Mouse (Mus musculus): ENCODE measurements around the gene Cacfd1. TPM values are rescaled to one million over a fixed set of nuclear protein-coding genes. Genes with fewer than 3 reads are reported as not detected.

The Cacfd1 gene
- polyA plus RNA-seq, 1 experiment, result not detected

DNA sequence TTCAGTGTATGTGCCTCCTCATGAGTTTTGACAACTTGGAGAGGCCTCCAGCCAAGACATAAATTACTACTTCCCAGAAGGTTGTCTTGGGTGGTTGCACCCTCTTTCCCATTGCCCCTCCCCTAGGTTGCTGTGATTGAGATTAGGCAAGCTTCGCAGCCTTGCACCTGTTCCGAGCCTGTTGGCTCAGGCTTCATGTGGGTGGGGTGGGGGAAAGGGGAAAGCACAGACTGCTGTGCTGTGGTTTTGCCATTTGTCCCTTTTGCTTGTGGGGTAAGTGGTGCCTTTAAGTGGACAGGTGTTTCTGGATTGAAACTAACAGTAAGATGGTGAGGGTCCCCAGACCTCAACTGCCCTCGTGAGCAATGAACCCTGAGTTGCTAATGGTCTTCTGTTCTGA is 26.3 kb downstream of the Cacfd1 start:
- TF ChIP-seq POLR2A (IDR thresholded peaks at IDR 0.05; ENCODE audit: insufficient read depth, low read depth, low read length), result no peak
- TF ChIP-seq CTCF (IDR thresholded peaks at IDR 0.05; ENCODE audit: insufficient read depth, low read depth, low read length), result no peak
- 63% methylated on average over 3 of the region's 3 CpGs for WGBS
- no peaks in the 10 kb centered on the region for H3K4me1 ChIP-seq (ENCODE audit: control insufficient read depth, insufficient read depth, low read length)

GRCm38 (mm10) chr2:27037008-27037407 is 27.3 kb downstream of the Cacfd1 start:
- TF ChIP-seq POLR2A (IDR thresholded peaks at IDR 0.05; ENCODE audit: insufficient read depth, low read depth, low read length) (no peak), CTCF (IDR thresholded peaks at IDR 0.05; ENCODE audit: insufficient read depth, low read depth, low read length) (no peak)
- no peak overlapping the region for H3K4me3 ChIP-seq (ENCODE audit: insufficient read depth, low read depth, low read length)
- 76% methylated on average over 4 of the region's 4 CpGs for WGBS
- no peak overlapping the region for H3K27ac ChIP-seq (ENCODE audit: insufficient read depth, low read depth, low read length)
- H3K4me1 ChIP-seq (ENCODE audit: control insufficient read depth, insufficient read depth, low read length), result no peaks in the 10 kb centered on the region

More for the DNA sequence above, 26.3 kb downstream of the Cacfd1 start:
- no peak overlapping the region for H3K27ac ChIP-seq (ENCODE audit: insufficient read depth, low read depth, low read length)
- H3K4me3 ChIP-seq (ENCODE audit: insufficient read depth, low read depth, low read length), result no peak overlapping the region

DNA sequence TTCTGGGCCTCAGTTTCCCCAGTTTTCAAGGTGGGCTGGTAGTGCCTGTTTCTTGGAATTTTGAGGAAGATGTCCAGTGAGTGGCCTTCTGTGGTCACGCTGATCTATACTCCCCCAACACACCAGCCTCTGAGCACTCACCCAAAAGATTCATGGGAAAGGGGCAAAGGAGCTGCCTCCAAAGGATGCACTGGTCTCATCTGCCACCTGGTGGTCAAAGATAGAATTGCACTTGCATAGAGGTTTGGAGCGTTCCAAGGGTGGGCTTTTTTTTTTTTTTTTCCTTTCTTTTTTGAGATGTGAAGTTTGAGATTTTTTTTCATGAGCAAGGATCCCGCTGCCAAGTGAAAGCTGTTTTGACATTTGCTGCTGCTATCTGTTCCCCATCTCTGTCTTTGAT is 28.9 kb downstream of the Cacfd1 start:
- no peaks in the 10 kb centered on the region; the same call in 1 of the 2 replicates for H3K4me1 ChIP-seq (ENCODE audit: control insufficient read depth, insufficient read depth, low read length)
- H3K27ac ChIP-seq (ENCODE audit: insufficient read depth, low read depth, low read length), result no peak overlapping the region
- TF ChIP-seq POLR2A (IDR thresholded peaks at IDR 0.05; ENCODE audit: insufficient read depth, low read depth, low read length) (no peak), CTCF (IDR thresholded peaks at IDR 0.05; ENCODE audit: insufficient read depth, low read depth, low read length) (peak; percentile 61)
- H3K4me3 ChIP-seq (ENCODE audit: insufficient read depth, low read depth, low read length), result no peak overlapping the region
- WGBS, result 0% methylated on average over 3 of the region's 3 CpGs

DNA sequence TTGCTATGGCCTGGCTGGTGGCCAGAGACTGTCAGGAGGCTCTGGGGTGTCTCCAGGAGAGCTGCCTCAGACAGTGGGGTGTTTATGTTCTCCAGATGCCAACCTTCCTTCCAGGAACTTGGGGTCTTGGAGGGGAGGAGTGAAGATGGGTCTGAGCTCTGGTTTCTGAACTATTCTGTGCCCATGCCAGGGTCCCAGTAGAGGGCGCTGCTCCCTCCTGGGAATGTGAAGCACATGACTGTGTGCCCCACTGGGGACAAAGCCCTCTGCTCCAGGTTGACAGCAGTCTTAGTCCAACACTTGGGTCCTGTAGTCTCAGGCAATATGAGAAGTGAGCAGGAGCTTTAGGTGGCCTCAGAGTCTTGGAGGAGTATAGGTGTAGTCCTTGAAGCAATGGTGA is 29.6 kb downstream of the Cacfd1 start:
- 0 out of 2 replicates have a peak, but pooled peaks have one; percentile 9 for TF ChIP-seq CTCF (IDR thresholded peaks at IDR 0.05; ENCODE audit: insufficient read depth, low read depth, low read length)
- no peak for TF ChIP-seq POLR2A (IDR thresholded peaks at IDR 0.05; ENCODE audit: insufficient read depth, low read depth, low read length)

DNA sequence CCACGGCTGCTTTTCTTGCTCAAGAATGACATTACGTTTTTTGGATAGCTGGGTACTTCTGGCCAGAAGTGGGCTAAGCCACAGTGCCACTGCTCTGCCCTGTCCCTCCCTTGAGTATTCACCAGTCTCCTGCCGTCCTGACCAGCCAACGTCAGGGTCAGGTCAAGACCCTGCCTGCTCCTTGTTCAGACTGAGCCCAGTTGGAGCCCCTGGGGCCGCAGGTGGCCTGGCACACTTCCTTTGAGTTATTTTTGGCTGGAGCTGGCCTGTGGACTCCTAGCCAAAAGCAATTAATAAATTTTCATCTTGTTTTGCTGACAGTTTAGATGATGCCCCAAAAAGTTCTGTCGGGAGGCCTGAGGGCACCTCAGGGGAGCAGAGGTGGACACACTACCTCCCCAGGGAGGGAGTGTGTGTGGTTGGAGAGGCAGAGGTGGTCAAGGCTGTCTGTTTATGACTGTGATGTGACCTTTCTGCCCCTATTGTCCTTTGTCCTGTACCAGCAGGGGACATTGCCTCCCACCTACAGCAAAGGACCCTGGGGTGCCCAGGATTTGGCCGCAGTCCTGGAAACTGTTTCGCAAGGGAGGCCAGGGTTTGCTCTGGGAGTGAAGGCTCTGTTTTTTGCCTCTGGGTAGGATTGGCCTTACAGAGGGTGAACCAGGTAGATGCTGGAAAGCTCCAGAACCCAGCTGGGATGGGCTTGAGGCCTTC is 32.6 kb downstream of the Cacfd1 start:
- no peak overlapping the region for H3K27ac ChIP-seq (ENCODE audit: insufficient read depth, low read depth, low read length)
- WGBS, result 69% methylated on average over 8 of the region's 8 CpGs
- peaks cover 11% of the 10 kb centered on the region for H3K4me1 ChIP-seq (ENCODE audit: control insufficient read depth, insufficient read depth, low read length)
- TF ChIP-seq CTCF (IDR thresholded peaks at IDR 0.05; ENCODE audit: insufficient read depth, low read depth, low read length) (no peak), POLR2A (IDR thresholded peaks at IDR 0.05; ENCODE audit: insufficient read depth, low read depth, low read length) (no peak)
- no peak overlapping the region for H3K4me3 ChIP-seq (ENCODE audit: insufficient read depth, low read depth, low read length)

More for the DNA sequence above, 29.6 kb downstream of the Cacfd1 start:
- no peak overlapping the region for H3K27ac ChIP-seq (ENCODE audit: insufficient read depth, low read depth, low read length)
- H3K4me1 ChIP-seq (ENCODE audit: control insufficient read depth, insufficient read depth, low read length), result peaks cover 7% of the 10 kb centered on the region
- 22% methylated on average over 1 of the region's 1 CpGs for WGBS
- no peak overlapping the region for H3K4me3 ChIP-seq (ENCODE audit: insufficient read depth, low read depth, low read length)

DNA sequence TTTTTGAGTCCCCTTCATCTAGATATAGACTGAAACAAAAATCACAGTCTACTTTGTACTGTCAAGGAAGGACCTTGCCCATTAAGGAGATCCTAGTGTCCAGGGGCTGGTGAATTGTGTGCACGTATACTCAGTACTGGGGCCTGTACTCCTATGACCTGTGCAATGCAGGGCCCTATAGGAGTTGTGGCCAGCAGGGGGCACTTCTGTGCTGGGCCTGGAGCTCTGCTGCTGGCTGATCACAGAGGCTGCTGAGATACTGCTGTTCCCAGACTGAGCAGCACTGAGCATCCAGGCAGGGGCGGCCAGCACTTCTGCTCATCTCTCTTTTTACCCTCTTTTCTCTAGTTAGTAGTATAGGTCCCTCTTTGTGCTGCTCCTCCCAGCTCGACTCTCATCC is 33.7 kb downstream of the Cacfd1 start:
- Histone ChIP-seq H3K27ac (ENCODE audit: insufficient read depth, low read depth, low read length) (no peak overlapping the region), H3K4me1 (ENCODE audit: control insufficient read depth, insufficient read depth, low read length) (peaks cover 11% of the 10 kb centered on the region), H3K4me3 (ENCODE audit: insufficient read depth, low read depth, low read length) (no peak overlapping the region)
- TF ChIP-seq CTCF (IDR thresholded peaks at IDR 0.05; ENCODE audit: insufficient read depth, low read depth, low read length) (peak; percentile 89), POLR2A (IDR thresholded peaks at IDR 0.05; ENCODE audit: insufficient read depth, low read depth, low read length) (no peak)
- WGBS, result 10% methylated on average over 3 of the region's 3 CpGs

GRCm38 (mm10) chr2:27044166-27044565 is 34.4 kb downstream of the Cacfd1 start:
- no peak overlapping the region for H3K4me3 ChIP-seq (ENCODE audit: insufficient read depth, low read depth, low read length)
- no peak overlapping the region for H3K27ac ChIP-seq (ENCODE audit: insufficient read depth, low read depth, low read length)
- peaks cover 11% of the 10 kb centered on the region for H3K4me1 ChIP-seq (ENCODE audit: control insufficient read depth, insufficient read depth, low read length)
- no peak for TF ChIP-seq POLR2A (IDR thresholded peaks at IDR 0.05; ENCODE audit: insufficient read depth, low read depth, low read length)
- no peak for TF ChIP-seq CTCF (IDR thresholded peaks at IDR 0.05; ENCODE audit: insufficient read depth, low read depth, low read length)
- 79% methylated on average over 4 of the region's 4 CpGs for WGBS

- TF ChIP-seq POLR2A (IDR thresholded peaks at IDR 0.05; ENCODE audit: insufficient read depth, low read depth, low read length) (no peak), CTCF (IDR thresholded peaks at IDR 0.05; ENCODE audit: insufficient read depth, low read depth, low read length) (no peak)
- peaks cover 13% of the 10 kb centered on the region for H3K4me1 ChIP-seq (ENCODE audit: control insufficient read depth, insufficient read depth, low read length)
- no peak overlapping the region for H3K27ac ChIP-seq (ENCODE audit: insufficient read depth, low read depth, low read length)
- H3K4me3 ChIP-seq (ENCODE audit: insufficient read depth, low read depth, low read length), result no peak overlapping the region
- 85% methylated on average over 3 of the region's 3 CpGs for WGBS
Observed at GRCm38 (mm10) chr2:27044641-27045040, 34.9 kb downstream of the Cacfd1 start.

GRCm38 (mm10) chr2:27045979-27046770 is 36.4 kb downstream of the Cacfd1 start:
- H3K4me3 ChIP-seq (ENCODE audit: insufficient read depth, low read depth, low read length), result no peak overlapping the region
- WGBS, result 59% methylated on average over 8 of the region's 8 CpGs
- peaks cover 16% of the 10 kb centered on the region for H3K4me1 ChIP-seq (ENCODE audit: control insufficient read depth, insufficient read depth, low read length)
- no peak overlapping the region for H3K27ac ChIP-seq (ENCODE audit: insufficient read depth, low read depth, low read length)
- TF ChIP-seq CTCF (IDR thresholded peaks at IDR 0.05; ENCODE audit: insufficient read depth, low read depth, low read length) (no peak), POLR2A (IDR thresholded peaks at IDR 0.05; ENCODE audit: insufficient read depth, low read depth, low read length) (no peak)
